Mouse (Mus musculus) thymus, postnatal 4 days (tissue): ENCODE measurements around the gene Zmynd15.
A peak's percentile ranks its signal among the peaks of the same experiment; 100 is the strongest.

Experiments used
- DNase-seq: peaks from one replicate; pipeline ENCODE4 v3.0.0; 2021

Zmynd15 gene

GRCm38 (mm10) chr11:70506962-70507515, 47.8 kb downstream of the Zmynd15 start:
- peak; percentile 48 for DNase-seq

- peak; percentile 76 for DNase-seq
These were observed 50.7 kb downstream of the Zmynd15 start for GRCm38 (mm10) chr11:70509753-70510564.

- DNase-seq = no peak
These were observed 52.0 kb downstream of the Zmynd15 start for GRCm38 (mm10) chr11:70511242-70511641.

GRCm38 (mm10) chr11:70511825-70512224, 52.6 kb downstream of the Zmynd15 start:
- no peak for DNase-seq

GRCm38 (mm10) chr11:70512709-70513342, 53.6 kb downstream of the Zmynd15 start:
- no peak for DNase-seq

GRCm38 (mm10) chr11:70513520-70513919, 54.3 kb downstream of the Zmynd15 start:
- DNase-seq = no peak

- no peak for DNase-seq
These were observed 55.1 kb downstream of the Zmynd15 start, which contains the start of gene Vmo1 for GRCm38 (mm10) chr11:70514288-70514687. Gene Vmo1 (minus strand): TSS chr11:70514616.
